Mouse (Mus musculus): ENCODE data around the gene Lhb. TPM values are rescaled to one million over a fixed set of nuclear protein-coding genes. Genes with fewer than 3 reads are reported as not detected.

The Lhb gene
- polyA plus RNA-seq, 1 experiment from 2014 or later = 0.52 TPM

DNA sequence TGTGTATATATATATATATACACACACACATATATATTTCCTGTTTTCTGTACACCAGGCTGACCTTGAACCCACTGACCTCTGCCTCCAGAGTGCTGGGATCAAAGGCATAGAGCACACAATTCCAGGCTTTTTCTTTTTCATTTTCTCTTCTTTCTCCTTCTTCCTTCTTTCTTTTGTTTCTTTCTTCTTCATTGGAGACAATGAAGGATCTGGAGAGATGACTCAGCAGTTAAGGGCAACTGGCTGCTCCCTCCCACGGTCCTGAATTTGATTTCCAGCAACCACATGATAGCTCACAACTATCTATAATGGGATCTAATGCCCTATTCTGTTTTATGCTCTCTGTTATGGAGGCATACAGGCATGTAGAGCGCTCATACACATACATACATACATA is 23.8 kb upstream of the Lhb start:
- no peak for ATAC-seq (ENCODE audit: insufficient number of reproducible peaks, insufficient read depth, low FRiP score, low read depth)
- 82% methylated on average over 2 of the region's 2 CpGs for WGBS

GRCm38 (mm10) chr7:45401521-45402085 is 19.0 kb upstream of the Lhb start:
- Histone ChIP-seq H3K27me3 (ENCODE audit: control insufficient read depth, insufficient read depth, low read length) (peaks cover 14% of the 10 kb centered on the region), H3K27ac (ENCODE audit: low read length) (no peak overlapping the region), H3K36me3 (ENCODE audit: control insufficient read depth, insufficient read depth, low read length) (no peaks in the 10 kb centered on the region), H3K4me1 (ENCODE audit: control insufficient read depth, insufficient read depth, low read length) (no peaks in the 10 kb centered on the region), H3K9ac (replicated peaks; ENCODE audit: low read depth, low read length) (no peak overlapping the region), H3K4me3 (ENCODE audit: low read depth, low read length) (no peak overlapping the region), H3K9me3 (ENCODE audit: control insufficient read depth, low read depth, low read length) (no peaks in the 10 kb centered on the region), H3K4me2 (replicated peaks; ENCODE audit: low read depth, low read length) (no peak overlapping the region)
- no peak for ATAC-seq (ENCODE audit: insufficient number of reproducible peaks, insufficient read depth, low FRiP score, low read depth)
- WGBS = 52% methylated on average over 10 of the region's 10 CpGs

More for the DNA sequence above, 23.8 kb upstream of the Lhb start:
- H3K4me1 ChIP-seq (ENCODE audit: control insufficient read depth, insufficient read depth, low read length) = peaks cover 16% of the 10 kb centered on the region
- H3K9ac ChIP-seq (replicated peaks; ENCODE audit: low read depth, low read length) = no peak overlapping the region
- no peak overlapping the region for H3K4me3 ChIP-seq (ENCODE audit: low read depth, low read length)
- H3K4me2 ChIP-seq (replicated peaks; ENCODE audit: low read depth, low read length) = no peak overlapping the region
- H3K27me3 ChIP-seq (ENCODE audit: control insufficient read depth, insufficient read depth, low read length) = no peaks in the 10 kb centered on the region
- no peaks in the 10 kb centered on the region for H3K9me3 ChIP-seq (ENCODE audit: control insufficient read depth, low read depth, low read length)
- H3K36me3 ChIP-seq (ENCODE audit: control insufficient read depth, insufficient read depth, low read length) = peaks cover 9% of the 10 kb centered on the region
- no peak overlapping the region for H3K27ac ChIP-seq (ENCODE audit: low read length)

DNA sequence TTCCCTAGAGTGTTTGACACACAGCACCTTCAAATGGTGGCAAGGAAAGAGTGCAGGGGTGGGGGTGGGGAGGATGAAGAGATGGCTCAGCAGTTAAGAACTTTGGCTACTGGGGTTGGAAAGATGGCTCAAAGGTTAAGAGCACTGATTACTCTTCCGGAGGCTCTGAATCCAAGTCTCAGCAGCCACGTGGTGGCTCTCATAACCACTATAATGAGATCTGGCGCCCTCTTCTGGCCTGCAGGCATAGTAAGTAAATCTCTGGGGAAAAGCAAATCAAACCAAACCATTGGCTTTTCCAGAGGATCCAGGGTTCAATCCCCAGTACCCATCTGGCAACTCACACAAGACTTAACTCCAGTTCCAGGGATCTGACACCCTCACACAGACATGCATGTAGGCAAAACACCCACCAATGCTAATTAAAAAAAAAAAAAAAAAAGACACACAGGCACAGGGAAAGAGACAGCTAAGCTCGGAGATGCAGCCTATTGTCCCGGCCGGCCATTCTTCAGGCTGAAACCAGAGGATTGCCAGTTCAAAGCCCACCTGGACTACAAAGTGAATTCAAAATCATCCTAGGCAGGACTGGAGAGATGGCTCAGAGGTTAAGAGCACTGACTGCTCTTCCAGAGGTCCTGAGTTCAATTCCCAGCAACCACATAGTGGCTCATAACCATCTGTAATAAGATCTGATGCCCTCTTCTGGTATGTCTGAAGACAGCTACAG is 16.9 kb upstream of the Lhb start:
- WGBS = 44% methylated on average over 6 of the region's 6 CpGs
- no peak overlapping the region for H3K4me3 ChIP-seq (ENCODE audit: low read depth, low read length)
- H3K27ac ChIP-seq (ENCODE audit: low read length) = no peak overlapping the region
- no peak for ATAC-seq (ENCODE audit: insufficient number of reproducible peaks, insufficient read depth, low FRiP score, low read depth)
- H3K27me3 ChIP-seq (ENCODE audit: control insufficient read depth, insufficient read depth, low read length) = peaks cover 33% of the 10 kb centered on the region
- no peaks in the 10 kb centered on the region for H3K4me1 ChIP-seq (ENCODE audit: control insufficient read depth, insufficient read depth, low read length)
- H3K36me3 ChIP-seq (ENCODE audit: control insufficient read depth, insufficient read depth, low read length) = no peaks in the 10 kb centered on the region
- no peak overlapping the region for H3K4me2 ChIP-seq (replicated peaks; ENCODE audit: low read depth, low read length)
- H3K9ac ChIP-seq (replicated peaks; ENCODE audit: low read depth, low read length) = no peak overlapping the region
- no peaks in the 10 kb centered on the region for H3K9me3 ChIP-seq (ENCODE audit: control insufficient read depth, low read depth, low read length)

- peaks cover 35% of the 10 kb centered on the region for H3K27me3 ChIP-seq (ENCODE audit: control insufficient read depth, insufficient read depth, low read length)
These were observed 15.2 kb upstream of the Lhb start, which contains the start of gene Kcna7 for GRCm38 (mm10) chr7:45405091-45406075. Kcna7 (plus strand) TSS chr7:45405653.

GRCm38 (mm10) chr7:45406157-45407156 is 14.2 kb upstream of the Lhb start:
- H3K36me3 ChIP-seq (ENCODE audit: control insufficient read depth, insufficient read depth, low read length) = no peaks in the 10 kb centered on the region
- H3K27me3 ChIP-seq (ENCODE audit: control insufficient read depth, insufficient read depth, low read length) = peaks cover 36% of the 10 kb centered on the region
- under 1% methylated on average over 101 of the region's 114 CpGs for WGBS
- no peak overlapping the region for H3K9ac ChIP-seq (replicated peaks; ENCODE audit: low read depth, low read length)
- H3K27ac ChIP-seq (ENCODE audit: low read length) = no peak overlapping the region
- no peaks in the 10 kb centered on the region for H3K9me3 ChIP-seq (ENCODE audit: control insufficient read depth, low read depth, low read length)
- no peak for ATAC-seq (ENCODE audit: insufficient number of reproducible peaks, insufficient read depth, low FRiP score, low read depth)
- H3K4me2 ChIP-seq (replicated peaks; ENCODE audit: low read depth, low read length) = peak overlapping the region; percentile 64
- peak overlapping the region; percentile 36 for H3K4me3 ChIP-seq (ENCODE audit: low read depth, low read length)
- H3K4me1 ChIP-seq (ENCODE audit: control insufficient read depth, insufficient read depth, low read length) = no peaks in the 10 kb centered on the region

More at GRCm38 (mm10) chr7:45405091-45406075, 15.2 kb upstream of the Lhb start, which contains the start of gene Kcna7:
- 11% methylated on average over 28 of the region's 28 CpGs for WGBS
- Histone ChIP-seq H3K36me3 (ENCODE audit: control insufficient read depth, insufficient read depth, low read length) (no peaks in the 10 kb centered on the region), H3K4me2 (replicated peaks; ENCODE audit: low read depth, low read length) (peak within 1 kb of the TSS; percentile 64), H3K4me1 (ENCODE audit: control insufficient read depth, insufficient read depth, low read length) (no peaks in the 10 kb centered on the region), H3K27ac (ENCODE audit: low read length) (no peak within 1 kb of the TSS), H3K9ac (replicated peaks; ENCODE audit: low read depth, low read length) (no peak within 1 kb of the TSS), H3K4me3 (ENCODE audit: low read depth, low read length) (peak within 1 kb of the TSS; percentile 36), H3K9me3 (ENCODE audit: control insufficient read depth, low read depth, low read length) (no peaks in the 10 kb centered on the region)
- no peak for ATAC-seq (ENCODE audit: insufficient number of reproducible peaks, insufficient read depth, low FRiP score, low read depth)

DNA sequence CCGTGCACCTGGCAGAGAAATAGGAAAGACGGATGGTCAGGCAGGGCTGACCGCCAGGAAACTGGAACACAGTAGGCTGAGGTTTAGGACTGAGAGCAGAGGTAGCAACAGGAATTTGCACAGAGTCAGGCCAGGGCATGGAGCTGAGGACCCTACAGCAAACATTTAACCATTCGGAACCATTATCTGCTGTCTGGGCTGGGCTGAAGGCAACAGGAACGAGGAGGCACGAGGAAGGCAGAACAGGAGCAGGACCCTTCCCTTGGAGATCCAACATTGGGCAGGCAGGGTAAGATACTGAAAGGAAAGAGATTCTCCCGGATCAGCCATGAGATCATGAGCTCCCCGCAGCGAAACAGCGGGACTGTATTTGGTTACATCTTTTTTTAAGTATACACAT is 12.8 kb upstream of the Lhb start:
- Histone ChIP-seq H3K4me1 (ENCODE audit: control insufficient read depth, insufficient read depth, low read length) (no peaks in the 10 kb centered on the region), H3K27ac (ENCODE audit: low read length) (no peak overlapping the region), H3K36me3 (ENCODE audit: control insufficient read depth, insufficient read depth, low read length) (no peaks in the 10 kb centered on the region), H3K4me3 (ENCODE audit: low read depth, low read length) (no peak overlapping the region), H3K4me2 (replicated peaks; ENCODE audit: low read depth, low read length) (no peak overlapping the region), H3K9me3 (ENCODE audit: control insufficient read depth, low read depth, low read length) (no peaks in the 10 kb centered on the region), H3K27me3 (ENCODE audit: control insufficient read depth, insufficient read depth, low read length) (peaks cover 39% of the 10 kb centered on the region), H3K9ac (replicated peaks; ENCODE audit: low read depth, low read length) (no peak overlapping the region)
- no peak for ATAC-seq (ENCODE audit: insufficient number of reproducible peaks, insufficient read depth, low FRiP score, low read depth)
- 72% methylated on average over 10 of the region's 10 CpGs for WGBS

DNA sequence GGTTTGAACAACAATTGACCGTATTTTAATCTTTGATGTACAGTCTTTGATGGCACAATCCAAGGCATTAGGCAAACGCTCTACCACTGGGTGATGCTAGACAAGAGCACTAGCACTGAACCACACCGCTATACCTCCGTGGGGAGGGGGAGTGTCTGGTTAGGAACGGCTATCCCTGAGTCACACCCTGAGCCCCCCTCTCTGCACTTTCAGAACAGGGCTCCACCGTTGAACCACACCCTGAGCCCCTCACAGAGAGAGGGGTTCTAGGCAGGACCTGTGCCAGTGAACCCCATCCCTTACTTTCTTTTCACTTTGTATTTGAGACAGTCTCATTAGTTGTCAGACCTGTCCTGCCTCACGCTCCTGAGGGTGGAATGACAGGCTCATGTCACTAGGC is 12.3 kb upstream of the Lhb start:
- Histone ChIP-seq H3K27ac (ENCODE audit: low read length) (no peak overlapping the region), H3K27me3 (ENCODE audit: control insufficient read depth, insufficient read depth, low read length) (peaks cover 39% of the 10 kb centered on the region), H3K9me3 (ENCODE audit: control insufficient read depth, low read depth, low read length) (no peaks in the 10 kb centered on the region), H3K9ac (replicated peaks; ENCODE audit: low read depth, low read length) (no peak overlapping the region), H3K4me3 (ENCODE audit: low read depth, low read length) (no peak overlapping the region), H3K4me1 (ENCODE audit: control insufficient read depth, insufficient read depth, low read length) (no peaks in the 10 kb centered on the region), H3K36me3 (ENCODE audit: control insufficient read depth, insufficient read depth, low read length) (no peaks in the 10 kb centered on the region), H3K4me2 (replicated peaks; ENCODE audit: low read depth, low read length) (no peak overlapping the region)
- 69% methylated on average over 7 of the region's 7 CpGs for WGBS
- ATAC-seq (ENCODE audit: insufficient number of reproducible peaks, insufficient read depth, low FRiP score, low read depth) = no peak

Measured in stomach, embryonic 14.5 days (tissue).